Mouse (Mus musculus): ENCODE measurements around the gene Rhou.
"Not testable (repeated sequence)": the region's sequence is repeated elsewhere in the genome, so short reads cannot be mapped to it uniquely, and the experiment has no call there.

Gene Rhou

DNA sequence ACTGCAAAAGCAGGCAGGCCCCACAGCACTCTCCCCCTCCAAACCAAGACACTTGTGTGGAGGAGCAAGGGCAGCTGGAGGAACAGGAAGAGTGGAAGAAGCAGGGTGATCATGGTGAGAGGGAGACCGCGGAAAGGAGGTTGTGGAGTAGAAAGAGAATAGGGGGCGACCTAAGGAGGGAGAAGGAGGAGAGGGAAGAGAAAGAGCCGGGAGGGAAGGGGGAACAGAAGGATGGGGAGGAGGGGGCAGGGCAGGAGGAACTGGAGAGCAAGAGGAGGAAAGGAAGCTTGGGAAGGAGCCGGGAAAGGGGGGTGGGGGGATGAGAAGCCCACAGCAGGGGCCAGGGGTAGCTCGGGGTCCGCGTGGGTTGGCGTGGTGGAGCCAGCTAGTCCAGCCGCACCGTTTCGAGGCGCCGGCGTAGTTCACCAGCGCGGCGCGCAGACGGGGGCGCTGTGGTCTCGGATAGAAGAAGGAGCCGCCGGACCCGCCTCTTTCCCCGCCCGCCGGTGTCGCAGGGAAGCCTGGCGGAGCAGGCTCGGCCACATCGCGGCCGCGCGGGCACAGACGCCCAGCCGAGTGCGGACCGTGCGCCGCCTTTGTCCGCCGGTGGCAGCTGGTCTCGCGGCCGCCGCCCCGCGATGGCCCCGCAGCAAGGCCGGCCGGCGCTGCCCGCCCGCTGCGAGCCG lies at the start of gene Rhou:
TSS of gene Rhou (plus strand) at position 622 of the 686 bp plus-strand sequence.
- peak; percentile 11 to 19 for DNase-seq (ENCODE audit: low read depth in 2 of 2, low spot score in 2 of 2)

DNA sequence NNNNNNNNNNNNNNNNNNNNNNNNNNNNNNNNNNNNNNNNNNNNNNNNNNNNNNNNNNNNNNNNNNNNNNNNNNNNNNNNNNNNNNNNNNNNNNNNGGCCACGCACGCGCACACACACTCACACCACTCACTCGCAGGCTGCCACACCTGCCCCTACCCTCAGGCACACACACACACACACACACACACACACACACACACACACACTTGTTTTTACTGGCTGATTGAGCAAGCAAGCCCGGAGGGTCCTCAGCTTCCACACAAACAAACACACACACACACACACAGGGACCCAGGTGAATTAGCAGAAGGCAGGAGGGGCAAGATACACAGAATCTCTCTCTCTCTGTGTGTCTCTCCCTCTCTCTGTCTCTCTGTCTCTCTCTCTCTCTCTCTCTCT lies 41.1 kb upstream of the Rhou start:
- peak in 1 of 2 experiments; percentile 6 for DNase-seq (ENCODE audit: low read depth in 2 of 2, low spot score in 2 of 2)

DNA sequence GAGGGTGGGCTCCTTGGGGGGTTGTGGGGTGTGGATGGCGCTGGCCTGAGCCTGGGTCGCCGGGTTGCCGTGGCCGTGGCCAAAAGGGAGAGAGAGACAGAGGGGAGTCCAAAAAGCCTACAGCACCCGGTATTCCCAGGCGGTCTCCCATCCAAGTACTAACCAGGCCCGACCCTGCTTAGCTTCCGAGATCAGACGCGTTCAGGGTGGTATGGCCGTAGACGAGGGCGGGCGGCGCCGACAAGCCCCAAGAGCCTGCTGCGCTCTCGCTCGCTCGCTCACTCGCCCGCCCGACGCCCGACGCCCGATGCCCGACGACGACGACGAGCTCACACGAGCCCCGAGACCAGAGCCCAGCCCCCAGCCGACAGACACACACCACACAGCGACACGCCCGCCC lies 30.2 kb upstream of the Rhou start:
- DNase-seq (ENCODE audit: low read depth in 2 of 2, low spot score in 2 of 2): not testable (repeated sequence)

DNA sequence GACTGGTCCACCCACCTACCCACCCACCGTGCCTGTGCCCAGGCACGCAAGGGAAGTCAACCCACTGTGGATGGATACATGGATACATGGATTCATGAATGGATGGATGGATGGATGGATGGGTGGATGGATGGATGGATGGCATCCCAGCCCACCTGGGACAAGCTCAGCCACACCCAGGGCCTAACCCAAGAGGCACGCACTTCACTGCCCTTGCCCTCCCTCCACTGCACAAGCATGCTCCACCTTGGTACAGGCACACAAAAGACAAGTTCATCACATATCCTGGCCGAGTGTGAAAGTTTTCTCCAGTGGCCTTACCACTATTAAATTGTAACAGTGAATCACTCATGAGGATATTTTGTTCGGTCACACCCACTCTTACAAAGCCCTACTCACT lies 29.5 kb upstream of the Rhou start:
- DNase-seq (ENCODE audit: low read depth in 2 of 2, low spot score in 2 of 2): no peak

DNA sequence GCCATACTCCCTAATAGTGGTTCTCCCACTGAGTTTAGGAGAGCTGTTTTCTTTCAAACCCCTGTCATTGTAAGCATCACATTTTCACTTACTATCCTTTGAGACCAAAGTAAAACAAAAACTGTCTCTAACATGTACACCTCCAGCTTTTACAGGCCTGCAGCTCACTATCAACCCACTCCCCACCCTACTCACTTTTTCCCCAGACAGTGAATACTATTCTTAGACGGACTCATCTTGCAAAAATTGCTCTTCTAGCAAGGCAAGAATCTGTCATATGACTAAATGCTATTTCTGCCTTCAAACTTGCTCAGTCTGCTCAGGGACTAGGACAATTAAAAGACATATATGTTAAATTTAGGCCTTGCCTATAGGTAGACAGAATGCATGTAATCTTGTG lies 29.0 kb upstream of the Rhou start:
- DNase-seq (ENCODE audit: low read depth in 2 of 2, low spot score in 2 of 2): no peak

- DNase-seq (ENCODE audit: low read depth in 2 of 2, low spot score in 2 of 2): no peak
Measured at GRCm38 (mm10) chr8:123625717-123626116, 28.0 kb upstream of the Rhou start.

DNA sequence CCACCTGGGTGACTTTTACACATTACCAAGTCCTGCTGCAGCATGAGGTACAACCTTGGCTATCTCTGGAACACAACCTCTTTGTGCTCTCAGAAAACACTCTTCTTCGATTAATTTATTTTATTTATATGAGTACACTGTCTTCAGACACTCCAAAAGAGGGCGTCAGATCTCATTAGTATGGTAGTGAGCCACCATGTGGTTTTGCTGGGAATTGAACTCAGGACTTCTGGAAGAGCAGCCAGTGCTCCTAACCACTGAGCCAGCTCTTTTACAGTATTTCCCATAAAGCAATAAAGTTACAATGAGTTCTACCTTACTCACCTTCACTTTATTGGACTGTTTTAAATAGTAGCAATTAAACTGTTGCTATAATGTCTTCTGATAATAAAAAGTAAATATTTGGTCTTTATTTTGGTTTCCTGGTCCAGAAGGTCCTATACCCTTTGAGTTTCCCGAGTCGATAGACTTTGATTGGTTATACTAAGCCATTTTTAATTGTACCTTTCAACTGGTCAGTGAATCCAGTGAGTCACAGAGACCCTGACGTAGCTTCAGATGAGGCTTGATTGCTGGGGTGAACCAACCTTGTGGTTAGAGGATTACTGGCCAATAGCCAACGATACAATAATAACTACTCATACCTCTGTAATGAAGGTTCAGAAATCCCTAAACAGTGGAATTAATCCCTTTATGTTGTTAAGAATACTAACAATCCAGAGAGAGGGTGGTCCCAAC lies 26.1 kb upstream of the Rhou start:
- DNase-seq (ENCODE audit: low read depth in 2 of 2, low spot score in 2 of 2): no peak

DNA sequence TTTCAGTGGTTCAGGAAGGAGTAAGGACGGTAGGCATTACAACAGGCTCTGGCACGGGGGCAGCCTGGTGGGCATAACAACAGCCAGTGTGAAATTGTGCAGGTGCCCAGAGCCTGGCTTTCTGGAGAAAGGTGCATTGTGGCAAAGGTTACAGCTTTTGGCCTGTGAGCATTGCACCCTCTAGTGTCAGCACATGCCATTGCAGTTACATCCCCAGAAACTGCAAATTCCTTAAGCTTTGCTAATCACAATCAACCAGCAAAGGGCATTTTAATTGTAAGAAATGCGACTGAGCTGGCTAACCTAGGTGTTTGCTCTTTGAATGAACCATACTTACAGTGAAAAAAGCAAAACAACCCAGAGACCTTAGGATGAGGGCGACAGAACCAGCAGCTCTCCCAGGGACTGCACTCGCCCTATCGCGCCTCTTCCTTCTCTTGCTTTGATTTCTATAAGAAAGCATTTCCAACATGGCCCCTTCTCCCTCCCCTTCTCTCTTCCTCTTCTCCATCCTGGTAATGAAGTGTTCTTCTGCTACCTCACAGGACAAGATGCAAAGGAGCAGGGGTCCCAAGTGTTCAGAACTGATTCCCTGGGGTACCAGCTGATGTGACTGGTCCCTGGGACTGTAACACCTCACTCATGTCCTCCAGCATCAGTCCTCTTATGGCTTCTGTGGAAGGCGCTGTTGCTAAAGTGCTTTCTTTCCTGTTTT lies 25.3 kb upstream of the Rhou start:
- DNase-seq (ENCODE audit: low read depth in 2 of 2, low spot score in 2 of 2): peak; percentile 45 to 62

- DNase-seq (ENCODE audit: low read depth in 2 of 2, low spot score in 2 of 2): peak; percentile 28 to 56
Measured at GRCm38 (mm10) chr8:123628968-123629755, 24.6 kb upstream of the Rhou start.

DNA sequence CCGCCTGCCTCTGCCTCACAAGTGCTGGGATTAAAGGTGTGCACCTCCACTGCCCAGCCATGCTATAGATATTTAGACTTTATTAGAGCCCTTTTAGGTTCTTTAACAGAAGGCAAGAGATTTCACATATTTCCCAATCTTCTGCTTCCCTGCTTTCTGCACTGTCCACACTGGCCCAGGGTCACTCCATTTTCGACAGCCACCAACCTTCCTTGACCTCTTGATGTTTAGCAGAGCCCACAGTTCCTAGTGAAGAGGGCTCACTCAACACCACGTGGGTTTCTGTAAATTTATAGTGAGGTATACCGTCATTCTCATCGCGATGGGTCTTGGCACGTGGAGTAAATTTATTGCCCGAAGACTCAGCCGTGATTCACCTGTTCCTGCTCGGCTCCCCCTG lies 23.7 kb upstream of the Rhou start:
- no peak for DNase-seq (ENCODE audit: low read depth in 2 of 2, low spot score in 2 of 2)

GRCm38 (mm10) chr8:123630841-123631251 lies 22.9 kb upstream of the Rhou start:
- no peak for DNase-seq (ENCODE audit: low read depth in 2 of 2, low spot score in 2 of 2)

DNA sequence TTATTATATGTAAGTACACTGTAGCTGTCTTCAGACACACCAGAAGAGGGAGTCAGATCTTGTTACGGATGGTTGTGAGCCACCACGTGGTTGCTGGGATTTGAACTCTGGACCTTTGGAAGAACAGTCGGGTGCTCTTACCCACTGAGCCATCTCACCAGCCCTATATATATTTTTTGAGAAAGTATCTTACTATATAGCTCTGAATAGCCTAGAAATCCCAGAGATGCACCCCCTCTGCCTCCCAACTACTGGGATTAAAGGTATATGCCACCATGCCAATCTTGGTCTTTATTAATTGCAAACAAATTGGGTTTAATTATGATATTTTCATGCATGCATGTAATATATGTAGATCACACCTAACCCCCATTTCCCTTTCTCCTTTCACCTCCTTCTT lies 22.0 kb upstream of the Rhou start:
- DNase-seq (ENCODE audit: low read depth in 2 of 2, low spot score in 2 of 2): not testable (repeated sequence)

GRCm38 (mm10) chr8:123632257-123632656 lies 21.5 kb upstream of the Rhou start:
- no peak for DNase-seq (ENCODE audit: low read depth in 2 of 2, low spot score in 2 of 2)

GRCm38 (mm10) chr8:123633801-123634200 lies 19.9 kb upstream of the Rhou start:
- no peak for DNase-seq (ENCODE audit: low read depth in 2 of 2, low spot score in 2 of 2)

- DNase-seq (ENCODE audit: low read depth in 2 of 2, low spot score in 2 of 2): no peak
Measured at GRCm38 (mm10) chr8:123634395-123635131, 19.2 kb upstream of the Rhou start.

DNA sequence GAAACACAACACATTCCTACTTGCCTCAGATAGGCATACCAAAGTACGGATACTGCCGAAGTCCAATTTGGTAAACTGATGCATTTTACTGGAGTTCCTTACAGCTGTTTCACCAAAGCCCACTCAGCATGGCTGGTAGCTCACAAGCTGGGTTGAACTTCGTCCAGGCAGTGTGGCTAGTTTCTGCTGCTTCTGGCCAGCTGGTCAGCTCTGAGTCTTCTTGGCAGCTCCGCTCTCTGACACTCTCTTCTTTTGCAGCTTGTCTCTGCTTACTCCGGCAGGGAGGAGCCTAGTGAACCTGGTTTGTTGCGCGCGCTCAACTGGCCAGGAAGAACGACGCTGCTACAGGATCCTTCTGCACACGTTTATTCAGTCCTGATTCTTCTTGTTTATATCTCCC lies 18.1 kb upstream of the Rhou start:
- no peak for DNase-seq (ENCODE audit: low read depth in 2 of 2, low spot score in 2 of 2)

- DNase-seq (ENCODE audit: low read depth in 2 of 2, low spot score in 2 of 2): peak in 1 of 2 experiments; percentile 30
Measured at GRCm38 (mm10) chr8:123643330-123644051, 10.2 kb upstream of the Rhou start.

GRCm38 (mm10) chr8:123645229-123645628 lies 8.5 kb upstream of the Rhou start:
- DNase-seq (ENCODE audit: low read depth in 2 of 2, low spot score in 2 of 2): no peak

GRCm38 (mm10) chr8:123648245-123649170 lies 5.2 kb upstream of the Rhou start:
- no peak for DNase-seq (ENCODE audit: low read depth in 2 of 2, low spot score in 2 of 2)
